Mouse (Mus musculus) heart, postnatal 0 days (tissue): ENCODE measurements around the gene Oaf.

Experiments used
- CTCF ChIP-seq: IDR thresholded peaks from 2 replicates; pipeline ENCODE4 v1.5.1; 2016; ENCODE audit warnings: antibody characterized with exemption, control low read depth, low read depth
- EP300 ChIP-seq: IDR thresholded peaks from 2 replicates; pipeline ENCODE4 v1.6.1; 2016; ENCODE audit warnings: antibody characterized with exemption, low read depth

GRCm38 (mm10) chr9:43262811-43263550, 23.3 kb upstream of the Oaf start:
- TF ChIP-seq CTCF (no peak), EP300 (no peak)
